Mouse (Mus musculus) stomach, embryonic 15.5 days (tissue): ENCODE data around the gene Chrm1. TPM values are rescaled to one million over a fixed set of nuclear protein-coding genes. Genes with fewer than 3 reads are reported as not detected.

Experiments used
- ATAC-seq: fragments of 200-750 bp; cut with Nextera tagmentation; 2 replicates; pipeline ENCODE4 v1.8.0; 2017; ENCODE audit warnings: low read depth, moderate number of reproducible peaks, moderate TSS enrichment; ENCODE audit not compliant: insufficient read depth, low FRiP score
- H3K27ac ChIP-seq: fragments of 300-500 bp; sonication (generic); 2 replicates; pipeline ENCODE4 v1.5.1; 2015; ENCODE audit warnings: mild to moderate bottlenecking, inconsistent platforms
- H3K27me3 ChIP-seq: fragments of 300-500 bp; sonication (generic); replicated peaks from 2 replicates; pipeline ENCODE4 v1.6.1; 2015; ENCODE audit warnings: inconsistent platforms
- H3K36me3 ChIP-seq: fragments of 300-500 bp; sonication (generic); 2 replicates; pipeline ENCODE4 v1.6.1; 2015; ENCODE audit warnings: inconsistent platforms
- H3K4me1 ChIP-seq: fragments of 300-500 bp; sonication (generic); 2 replicates; pipeline ENCODE4 v1.6.1; 2015; ENCODE audit warnings: inconsistent platforms
- H3K4me2 ChIP-seq: fragments of 300-500 bp; sonication (generic); 2 replicates; pipeline ENCODE4 v1.6.1; 2015; ENCODE audit warnings: mild to moderate bottlenecking, inconsistent platforms
- H3K4me3 ChIP-seq: fragments of 300-500 bp; sonication (generic); replicated peaks from 2 replicates; pipeline ENCODE4 v1.5.1; 2015; ENCODE audit warnings: inconsistent platforms
- H3K9ac ChIP-seq: fragments of 300-500 bp; sonication (generic); 2 replicates; pipeline ENCODE4 v1.6.1; 2015; ENCODE audit warnings: inconsistent platforms
- H3K9me3 ChIP-seq: fragments of 300-500 bp; sonication (generic); 2 replicates; pipeline ENCODE4 v1.6.1; 2016; ENCODE audit warnings: inconsistent platforms
- WGBS: fragments of 180-500 bp; shearing (Covaris S2); methylation state at CpG from one replicate; pipeline ENCODE4 v1.1.7; 2015; 5-methylcytosine and 5-hydroxymethylcytosine counted together
- polyA plus RNA-seq: library from polyadenylated mRNA; unstranded; fragments of >200 nt; fragmentation: Nextera tagmentation; extraction: Ambion mirVana; gene quantifications from 2 replicates; pipeline ENCODE4 v1.2.1, GENCODE M21; 2015

Chrm1 gene
- polyA plus RNA-seq, 1 experiment from 2014 or later = 0.98 TPM

DNA sequence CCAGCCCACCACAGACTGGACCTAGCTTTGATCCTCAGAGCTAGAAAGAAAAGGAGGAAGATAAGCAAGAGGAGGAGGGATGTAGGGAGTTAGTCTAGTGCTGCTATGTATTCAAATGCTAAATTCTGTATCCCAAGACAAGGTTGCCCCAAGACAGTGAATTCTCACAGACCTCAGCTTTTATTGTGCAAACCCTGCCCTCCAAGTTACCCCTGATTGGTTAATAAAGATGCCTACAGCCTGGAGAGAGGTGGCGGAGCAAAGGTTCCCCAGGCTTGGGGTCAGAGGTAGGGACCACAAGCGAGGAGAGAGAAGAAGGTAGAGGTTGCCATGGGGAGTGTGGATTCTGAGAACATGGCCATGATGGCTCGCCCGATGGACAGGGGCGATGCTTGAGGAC lies 29.2 kb downstream of the Chrm1 start:
- no peak for ATAC-seq
- Histone ChIP-seq H3K9me3 (no peaks in the 10 kb centered on the region), H3K4me3 (no peak overlapping the region), H3K27ac (no peak overlapping the region), H3K9ac (no peak overlapping the region), H3K27me3 (no peaks in the 10 kb centered on the region), H3K36me3 (no peaks in the 10 kb centered on the region), H3K4me1 (no peaks in the 10 kb centered on the region), H3K4me2 (no peak overlapping the region)
- 73% methylated on average over 5 of the region's 5 CpGs for WGBS

- Histone ChIP-seq H3K36me3 (no peaks in the 10 kb centered on the region), H3K27me3 (no peaks in the 10 kb centered on the region), H3K4me1 (no peaks in the 10 kb centered on the region), H3K9me3 (no peaks in the 10 kb centered on the region), H3K27ac (no peak overlapping the region), H3K4me2 (no peak overlapping the region), H3K9ac (no peak overlapping the region), H3K4me3 (no peak overlapping the region)
- ATAC-seq = peak; percentile 72
- 35% methylated on average over 6 of the region's 6 CpGs for WGBS
These were observed 31.7 kb downstream of the Chrm1 start for GRCm38 (mm10) chr19:8695330-8695729.

DNA sequence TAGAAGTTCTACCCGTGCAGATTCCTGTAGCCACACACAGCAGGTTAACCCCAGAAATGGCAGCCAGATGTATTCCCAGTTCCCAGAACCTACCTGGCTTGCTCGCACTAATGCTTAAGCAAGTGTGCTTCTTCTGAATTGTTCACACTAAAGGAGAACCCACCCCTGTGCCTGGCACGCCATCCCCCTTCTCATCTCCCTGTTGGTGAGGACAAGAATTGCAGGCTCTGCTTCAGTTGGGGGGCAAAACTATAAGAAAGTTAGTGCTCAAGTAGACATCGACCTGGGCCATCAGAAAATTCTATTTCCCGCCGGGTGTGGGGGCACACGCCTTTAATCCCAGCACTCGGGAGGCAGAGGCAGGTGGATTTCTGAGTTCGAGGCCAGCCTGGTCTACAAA lies 36.1 kb downstream of the Chrm1 start:
- 72% methylated on average over 9 of the region's 9 CpGs for WGBS

DNA sequence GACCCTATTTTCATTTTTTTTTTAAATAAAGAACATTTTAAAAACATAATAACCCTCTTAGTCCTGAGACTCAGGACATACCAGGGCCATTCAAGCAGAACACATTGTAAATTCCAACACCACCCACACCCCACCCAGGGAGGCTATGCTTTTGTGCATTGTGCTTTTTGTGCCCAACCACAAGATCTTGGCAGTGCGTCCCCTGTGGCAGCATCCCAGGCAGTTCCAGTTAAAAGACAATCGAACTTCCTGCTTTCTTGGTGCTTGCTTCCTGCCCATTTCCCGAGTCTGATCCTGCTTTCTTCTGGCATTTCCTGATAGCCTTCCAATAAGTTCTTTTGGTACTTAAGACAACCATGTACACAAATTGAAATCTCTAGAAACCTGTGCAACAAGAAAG lies 38.9 kb downstream of the Chrm1 start:
- no peak overlapping the region for H3K9ac ChIP-seq
- H3K27ac ChIP-seq = no peak overlapping the region
- peaks cover 6% of the 10 kb centered on the region for H3K36me3 ChIP-seq
- WGBS = 64% methylated on average over 3 of the region's 3 CpGs
- no peak overlapping the region for H3K4me2 ChIP-seq
- H3K9me3 ChIP-seq = no peaks in the 10 kb centered on the region
- no peaks in the 10 kb centered on the region for H3K4me1 ChIP-seq
- H3K27me3 ChIP-seq = no peaks in the 10 kb centered on the region
- ATAC-seq = no peak
- H3K4me3 ChIP-seq = no peak overlapping the region

More for the DNA sequence above, 36.1 kb downstream of the Chrm1 start:
- Histone ChIP-seq H3K9ac (no peak overlapping the region), H3K4me2 (no peak overlapping the region), H3K4me3 (no peak overlapping the region), H3K9me3 (no peaks in the 10 kb centered on the region), H3K36me3 (no peaks in the 10 kb centered on the region), H3K27ac (no peak overlapping the region), H3K4me1 (no peaks in the 10 kb centered on the region), H3K27me3 (no peaks in the 10 kb centered on the region)
- ATAC-seq = no peak

GRCm38 (mm10) chr19:8703571-8703970 lies 40.0 kb downstream of the Chrm1 start:
- no peak for ATAC-seq
- 65% methylated on average over 3 of the region's 4 CpGs for WGBS
- Histone ChIP-seq H3K27ac (no peak overlapping the region), H3K9me3 (no peaks in the 10 kb centered on the region), H3K4me1 (no peaks in the 10 kb centered on the region), H3K4me3 (no peak overlapping the region), H3K36me3 (peaks cover 17% of the 10 kb centered on the region), H3K4me2 (no peak overlapping the region), H3K27me3 (no peaks in the 10 kb centered on the region), H3K9ac (no peak overlapping the region)

DNA sequence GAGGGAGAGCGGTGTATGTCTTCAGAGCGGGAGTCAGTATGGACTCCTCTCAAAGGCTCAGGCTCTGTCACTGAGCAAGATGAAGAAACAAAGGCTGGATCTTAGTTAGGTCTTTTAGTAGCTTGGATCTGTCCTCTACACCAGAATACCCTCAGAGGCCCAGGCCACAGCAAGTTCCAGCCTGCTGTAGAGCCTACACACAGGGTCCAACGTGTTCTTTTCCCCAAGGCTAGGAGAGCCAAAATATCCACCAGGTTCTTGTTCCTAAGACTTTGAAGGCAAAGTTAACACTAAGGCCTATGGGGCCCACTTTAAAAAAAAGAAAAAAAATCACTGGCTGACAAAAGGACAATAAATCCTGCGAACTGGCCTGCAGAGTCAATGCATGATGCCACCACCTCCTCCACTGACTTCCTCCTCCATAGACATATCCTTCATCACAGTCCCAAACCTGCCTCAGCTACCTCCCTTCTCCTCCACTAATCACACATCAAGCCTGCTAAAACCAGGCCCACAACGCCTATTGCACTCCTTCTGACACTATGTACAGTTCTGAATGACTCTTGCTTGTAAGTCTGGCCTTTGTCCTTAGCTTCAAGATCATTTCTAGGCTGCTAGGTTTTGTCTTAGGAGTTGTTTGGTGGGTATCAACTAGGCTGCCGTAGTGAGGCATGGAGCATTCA lies 41.6 kb downstream of the Chrm1 start:
- Histone ChIP-seq H3K4me3 (no peak overlapping the region), H3K36me3 (peaks cover 29% of the 10 kb centered on the region), H3K9ac (no peak overlapping the region), H3K9me3 (no peaks in the 10 kb centered on the region), H3K4me1 (0 out of 2 replicates have a peak, but pooled peaks cover 3% of the 10 kb centered on the region), H3K4me2 (no peak overlapping the region), H3K27ac (peak overlapping the region; percentile 44; the same call in 1 of the 2 replicates), H3K27me3 (no peaks in the 10 kb centered on the region)
- no peak for ATAC-seq
- WGBS = 75% methylated on average over 6 of the region's 6 CpGs

DNA sequence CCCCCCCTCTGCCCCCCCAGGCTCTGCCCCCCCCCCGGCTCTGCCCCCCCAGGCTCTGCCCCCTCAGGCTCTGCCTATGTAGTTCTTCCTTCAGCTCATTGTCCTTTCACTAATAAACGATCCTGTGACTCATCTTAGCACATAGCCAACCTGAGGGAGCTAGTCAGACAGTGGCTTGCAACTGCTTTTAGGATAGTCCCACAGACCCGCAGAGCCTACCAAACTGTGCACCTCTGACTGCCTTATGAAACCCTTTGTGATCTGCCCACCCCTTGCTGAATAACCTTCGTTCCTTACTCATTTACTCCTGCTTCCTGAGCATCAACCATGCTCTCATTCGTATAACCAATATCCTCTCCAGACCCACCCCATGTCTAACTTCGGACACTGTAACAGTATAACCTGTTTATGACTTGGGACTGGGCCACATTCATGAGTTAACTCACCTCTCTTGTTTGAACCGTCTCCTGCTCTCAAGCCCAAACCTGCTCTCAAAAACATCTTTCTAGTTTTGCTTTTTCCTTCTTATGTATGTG lies 42.6 kb downstream of the Chrm1 start:
- WGBS = 68% methylated on average over 6 of the region's 7 CpGs
- 0 out of 2 replicates have a peak, but pooled peaks cover 3% of the 10 kb centered on the region for H3K4me1 ChIP-seq
- ATAC-seq = no peak
- H3K27ac ChIP-seq = no peak overlapping the region; the same call in 1 of the 2 replicates
- peaks cover 32% of the 10 kb centered on the region for H3K36me3 ChIP-seq
- H3K27me3 ChIP-seq = no peaks in the 10 kb centered on the region
- H3K9ac ChIP-seq = no peak overlapping the region
- H3K4me3 ChIP-seq = no peak overlapping the region
- no peaks in the 10 kb centered on the region for H3K9me3 ChIP-seq
- H3K4me2 ChIP-seq = no peak overlapping the region

DNA sequence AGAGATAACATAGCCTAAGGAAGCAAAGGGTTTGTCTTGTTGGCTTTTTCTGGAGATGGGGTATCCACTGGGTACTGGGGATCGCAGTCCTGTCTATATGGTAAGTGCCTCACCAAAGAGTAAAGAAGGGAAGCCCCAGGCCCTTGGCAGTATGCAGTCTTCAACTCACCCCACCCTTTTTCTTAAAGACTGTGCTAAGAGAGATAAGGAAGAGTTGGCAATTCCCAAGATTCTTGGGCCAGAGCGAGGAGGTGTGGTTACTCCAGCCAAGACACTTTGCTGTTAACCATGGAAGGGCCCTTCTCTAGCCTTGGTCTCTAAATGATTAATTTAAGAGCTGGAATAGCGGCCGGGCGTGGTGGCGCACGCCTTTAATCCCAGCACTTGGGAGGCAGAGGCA lies 43.3 kb downstream of the Chrm1 start:
- no peak for ATAC-seq
- H3K4me3 ChIP-seq = no peak overlapping the region
- no peaks in the 10 kb centered on the region for H3K9me3 ChIP-seq
- H3K4me1 ChIP-seq = peaks cover 9% of the 10 kb centered on the region
- H3K27ac ChIP-seq = no peak overlapping the region
- no peaks in the 10 kb centered on the region for H3K27me3 ChIP-seq
- peaks cover 32% of the 10 kb centered on the region for H3K36me3 ChIP-seq
- no peak overlapping the region for H3K9ac ChIP-seq
- whole genome bisulfite sequencing = 89% methylated on average over 7 of the region's 7 CpGs
- no peak overlapping the region for H3K4me2 ChIP-seq

- no peak overlapping the region for H3K4me2 ChIP-seq
- peaks cover 32% of the 10 kb centered on the region for H3K36me3 ChIP-seq
- no peak overlapping the region for H3K4me3 ChIP-seq
- H3K9me3 ChIP-seq = no peaks in the 10 kb centered on the region
- peaks cover 15% of the 10 kb centered on the region for H3K4me1 ChIP-seq
- no peaks in the 10 kb centered on the region for H3K27me3 ChIP-seq
- WGBS = 86% methylated on average over 8 of the region's 8 CpGs
- H3K27ac ChIP-seq = no peak overlapping the region
- no peak for ATAC-seq
- no peak overlapping the region for H3K9ac ChIP-seq
These were observed 45.4 kb downstream of the Chrm1 start for GRCm38 (mm10) chr19:8708954-8709353.

DNA sequence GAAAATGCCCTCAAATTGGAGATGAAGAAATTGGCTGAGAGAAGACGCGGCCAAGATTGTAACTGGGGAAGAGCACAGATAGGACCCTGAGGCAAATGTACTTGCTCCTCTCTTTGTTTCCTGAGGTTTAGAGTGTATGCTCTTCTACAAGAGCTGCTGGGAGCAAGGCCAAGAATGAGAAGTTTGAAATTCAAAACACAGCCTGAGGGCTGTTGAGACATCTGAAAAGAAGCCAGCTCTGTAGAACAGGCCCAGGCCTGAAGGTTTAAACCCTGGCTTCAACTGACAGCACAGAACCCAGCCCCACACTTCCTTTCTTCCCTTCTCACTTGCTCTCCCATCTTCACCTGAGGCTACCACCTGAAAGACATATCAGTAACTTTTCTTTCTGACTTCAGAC lies 46.5 kb downstream of the Chrm1 start:
- H3K9me3 ChIP-seq = no peaks in the 10 kb centered on the region
- no peak overlapping the region for H3K4me2 ChIP-seq
- no peak overlapping the region for H3K4me3 ChIP-seq
- peaks cover 19% of the 10 kb centered on the region for H3K4me1 ChIP-seq
- no peaks in the 10 kb centered on the region for H3K27me3 ChIP-seq
- peaks cover 32% of the 10 kb centered on the region for H3K36me3 ChIP-seq
- peak overlapping the region; percentile 48; the same call in 1 of the 2 replicates for H3K27ac ChIP-seq
- WGBS = 79% methylated on average over 2 of the region's 2 CpGs
- no peak for ATAC-seq
- H3K9ac ChIP-seq = no peak overlapping the region

GRCm38 (mm10) chr19:8711506-8711905 lies 47.9 kb downstream of the Chrm1 start:
- peaks cover 31% of the 10 kb centered on the region for H3K36me3 ChIP-seq
- no peak for ATAC-seq
- H3K4me2 ChIP-seq = peak overlapping the region; percentile 73
- peak overlapping the region; percentile 32; the same call in 1 of the 2 replicates for H3K9ac ChIP-seq
- no peaks in the 10 kb centered on the region for H3K9me3 ChIP-seq
- H3K4me3 ChIP-seq = peak overlapping the region; percentile 92
- no peaks in the 10 kb centered on the region for H3K27me3 ChIP-seq
- H3K27ac ChIP-seq = peak overlapping the region; percentile 92
- 59% methylated on average over 4 of the region's 4 CpGs for WGBS
- peaks cover 19% of the 10 kb centered on the region for H3K4me1 ChIP-seq

- Histone ChIP-seq H3K27me3 (no peaks in the 10 kb centered on the region), H3K36me3 (peaks cover 27% of the 10 kb centered on the region), H3K9ac (peak overlapping the region; percentile 70; the same call in 1 of the 2 replicates), H3K9me3 (no peaks in the 10 kb centered on the region), H3K4me2 (peak overlapping the region; percentile 73), H3K4me1 (peaks cover 19% of the 10 kb centered on the region), H3K27ac (peak overlapping the region; percentile 92), H3K4me3 (peak overlapping the region; percentile 92)
- 48% methylated on average over 10 of the region's 10 CpGs for WGBS
- ATAC-seq = no peak
These were observed 48.6 kb downstream of the Chrm1 start for GRCm38 (mm10) chr19:8711949-8712869.
